Mouse (Mus musculus): ENCODE results near the gene Casq1.

Casq1 gene

DNA sequence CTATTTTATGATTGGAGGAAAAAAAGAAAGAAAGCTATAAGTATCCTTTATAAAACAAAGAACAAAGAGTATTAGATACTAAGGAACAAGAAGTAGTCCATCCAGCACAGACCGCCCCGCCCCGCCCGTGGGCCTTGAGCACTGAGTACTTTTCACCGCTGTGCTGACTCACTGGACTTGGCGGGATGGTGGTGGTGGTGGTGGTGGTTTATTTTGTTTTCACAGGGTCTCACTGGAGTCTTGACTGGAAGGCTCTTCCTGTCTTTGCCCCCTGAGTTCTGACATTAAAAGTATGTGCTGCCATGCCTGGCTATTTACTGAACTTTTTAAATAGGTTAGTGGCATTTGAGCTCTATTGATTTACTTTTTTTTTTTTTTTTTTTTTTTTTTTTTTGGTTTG lies 36.6 kb downstream of the Casq1 start:
- no peak for DNase-seq (ENCODE audit: low read depth in 1 of 2, low spot score in 2 of 2)

DNA sequence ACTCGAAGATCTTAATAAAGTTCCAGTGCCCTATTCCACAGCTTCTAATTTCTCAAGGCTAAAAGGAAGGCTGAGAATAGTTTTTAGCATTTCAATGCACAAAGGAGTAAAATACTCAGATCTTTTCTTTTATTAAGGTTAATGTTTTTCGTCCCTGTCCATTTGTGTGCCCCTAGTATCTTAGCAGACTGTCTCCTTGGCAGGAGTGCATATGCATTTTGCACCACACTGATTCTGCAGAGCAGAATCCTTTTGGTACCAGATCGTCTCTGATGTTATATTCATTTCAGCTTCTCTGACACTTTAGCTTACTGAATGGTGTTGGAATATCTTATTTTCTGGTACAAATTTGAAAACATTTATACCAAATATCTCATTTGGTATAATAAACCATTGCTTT lies 37.9 kb downstream of the Casq1 start:
- no peak for DNase-seq (ENCODE audit: low read depth in 1 of 2, low spot score in 2 of 2)

DNA sequence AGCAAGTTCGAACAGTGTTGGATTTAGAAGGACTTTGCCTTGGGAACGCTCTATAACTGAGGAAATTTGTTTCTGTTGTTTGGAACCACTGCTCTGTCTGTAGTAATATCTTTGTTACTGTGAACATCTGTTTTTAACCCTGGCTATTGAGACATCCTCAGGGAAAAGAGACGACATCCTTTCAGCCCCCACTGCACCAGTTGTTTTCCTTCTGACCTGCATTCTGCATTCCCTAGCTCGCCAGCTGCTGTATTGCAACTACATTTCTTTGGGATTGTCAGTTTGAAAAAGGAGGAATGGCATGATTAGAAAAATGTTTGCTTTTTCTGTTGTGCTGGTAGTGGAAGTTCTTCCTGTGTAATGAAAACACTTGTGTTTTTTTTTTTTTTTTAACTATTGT lies 38.8 kb downstream of the Casq1 start:
- DNase-seq (ENCODE audit: low read depth in 1 of 2, low spot score in 2 of 2) = no peak

DNA sequence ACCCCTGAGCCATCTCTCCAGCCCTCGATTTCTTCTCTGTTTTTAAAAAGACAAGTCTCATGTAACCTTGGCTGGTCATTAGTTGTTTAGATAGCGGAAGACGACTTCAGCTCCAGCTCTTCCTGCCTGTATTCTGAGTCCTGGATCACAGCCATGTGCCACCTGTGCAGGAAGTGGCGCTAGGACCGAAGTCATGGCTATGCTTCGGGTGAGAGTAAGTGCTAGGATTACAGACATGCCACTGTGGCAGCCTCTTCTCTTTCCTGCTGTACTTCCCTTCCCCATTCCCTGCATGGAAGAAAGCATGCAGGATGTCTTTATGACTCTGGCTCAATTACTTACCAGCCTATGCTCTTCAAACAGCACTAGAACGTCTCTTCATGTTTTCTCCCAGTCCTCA lies 40.6 kb downstream of the Casq1 start:
- no peak for DNase-seq (ENCODE audit: low read depth in 1 of 2, low spot score in 2 of 2)

DNA sequence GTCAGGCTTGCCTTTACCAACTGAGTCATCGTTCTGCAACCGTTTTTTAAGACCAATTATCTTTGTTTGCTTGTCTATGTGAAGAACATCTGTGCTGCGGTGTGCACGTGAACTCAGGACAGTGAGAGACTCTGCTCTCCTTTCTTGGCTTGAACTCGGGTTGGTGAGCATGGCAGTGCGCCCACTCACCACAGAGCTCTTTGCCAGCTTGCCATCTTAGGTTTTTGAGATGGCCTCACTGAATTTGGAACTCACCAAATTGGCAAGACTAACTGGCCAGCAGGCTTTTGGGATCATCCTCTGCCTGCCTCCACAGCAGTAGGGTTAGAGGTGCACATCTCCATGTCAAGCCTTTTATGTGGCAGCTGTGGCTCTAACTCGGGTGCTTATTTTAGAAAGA lies 41.9 kb downstream of the Casq1 start:
- no peak for DNase-seq (ENCODE audit: low read depth in 1 of 2, low spot score in 2 of 2)

DNA sequence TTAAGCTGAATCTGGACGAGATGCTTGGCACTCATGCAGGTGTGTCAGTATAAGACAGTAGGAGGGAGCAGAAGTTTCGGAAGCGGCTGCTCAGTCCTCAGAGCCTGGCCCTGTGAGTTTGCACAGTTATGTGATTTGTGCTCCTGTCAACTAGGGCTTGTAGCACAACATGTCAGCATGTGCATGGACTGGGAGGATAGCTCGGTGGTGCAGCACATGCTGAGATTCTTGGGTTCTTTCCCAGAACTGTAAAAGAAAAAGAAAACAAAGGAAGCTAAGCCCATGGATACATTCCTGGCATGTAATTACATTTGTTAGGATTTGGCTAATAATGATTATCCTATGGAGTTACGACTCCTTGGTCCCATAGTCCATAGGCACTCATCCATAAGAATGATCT lies 46.5 kb downstream of the Casq1 start:
- no peak for DNase-seq (ENCODE audit: low read depth in 1 of 2, low spot score in 2 of 2)

DNA sequence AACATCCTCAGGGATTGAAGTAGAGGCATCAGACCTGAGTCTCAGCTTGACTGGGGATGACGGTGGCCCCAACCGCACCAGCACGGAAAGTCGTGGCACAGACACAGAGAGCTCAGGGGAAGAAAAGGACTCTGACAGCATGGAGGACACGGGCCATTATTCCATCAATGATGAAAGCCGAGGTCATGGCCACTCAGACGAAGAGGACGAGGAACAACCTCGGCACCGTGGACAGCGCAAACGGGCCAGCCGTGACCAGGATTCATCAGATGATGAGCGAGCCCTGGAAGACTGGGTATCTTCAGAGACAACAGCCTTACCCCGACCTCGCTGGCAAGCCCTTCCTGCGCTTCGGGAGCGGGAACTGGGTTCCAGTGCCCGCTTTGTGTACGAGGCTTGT lies 47.3 kb downstream of the Casq1 start:
- DNase-seq (ENCODE audit: low read depth in 1 of 2, low spot score in 2 of 2) = no peak

DNA sequence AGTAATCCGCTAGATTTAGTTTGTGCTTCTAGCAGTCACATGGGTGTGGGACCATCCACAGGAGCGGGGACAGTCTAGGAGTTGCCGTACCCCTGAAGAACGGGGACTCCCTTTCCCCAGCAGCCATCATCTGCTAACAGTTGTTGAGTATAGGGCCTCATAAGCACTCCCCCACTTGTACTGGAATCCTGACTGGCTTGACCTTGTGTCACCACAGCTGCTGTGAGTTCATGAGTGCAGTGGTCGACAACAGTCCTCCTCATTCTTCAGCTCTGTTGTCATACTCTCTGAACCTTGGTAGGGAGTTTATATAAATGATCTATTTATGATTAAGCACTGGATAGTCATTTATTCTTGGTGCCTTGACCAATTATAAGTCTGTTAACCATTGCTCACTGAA lies 49.9 kb downstream of the Casq1 start:
- no peak for DNase-seq (ENCODE audit: low read depth in 1 of 2, low spot score in 2 of 2)

DNA sequence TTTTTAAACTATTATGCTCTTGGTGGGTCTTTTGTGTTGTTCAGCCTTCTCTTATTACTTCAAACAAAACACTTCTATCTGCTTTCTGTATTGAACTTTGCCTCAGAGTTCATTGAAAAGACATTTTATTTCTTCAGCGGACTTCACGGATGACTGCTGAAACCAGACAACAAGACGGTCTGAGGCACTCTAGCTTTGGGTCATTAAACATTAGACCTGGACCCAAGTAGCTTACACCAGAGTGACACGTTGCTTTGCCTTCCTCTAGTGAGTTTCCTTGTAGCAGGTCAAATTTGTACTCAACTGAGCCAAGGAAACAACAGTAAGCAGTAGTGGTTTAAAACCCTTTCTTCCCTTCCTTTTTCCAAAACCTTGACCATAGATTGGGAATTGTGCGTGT lies 51.8 kb downstream of the Casq1 start:
- no peak for DNase-seq (ENCODE audit: low read depth in 1 of 2, low spot score in 2 of 2)

DNA sequence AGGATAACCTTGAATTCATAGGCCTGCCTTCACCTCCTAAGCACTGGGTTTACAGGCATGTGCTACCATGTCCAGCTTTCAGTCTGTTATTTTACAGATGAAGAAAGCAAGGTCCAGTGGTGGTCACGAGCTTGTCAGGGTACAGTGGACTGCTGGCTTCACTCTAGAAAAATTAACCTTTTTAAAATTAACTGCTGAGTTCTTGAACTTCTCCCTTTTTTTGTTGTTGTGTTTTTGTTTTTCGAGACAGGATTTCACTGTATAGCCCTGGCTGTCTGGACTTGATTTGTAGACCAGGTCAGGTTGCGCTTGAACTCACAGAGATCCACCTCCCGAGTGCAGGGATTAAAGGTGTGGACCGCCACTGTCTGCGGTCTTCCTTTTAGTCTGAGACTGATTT lies 56.7 kb downstream of the Casq1 start:
- no peak for DNase-seq (ENCODE audit: low read depth in 1 of 2, low spot score in 2 of 2)

DNA sequence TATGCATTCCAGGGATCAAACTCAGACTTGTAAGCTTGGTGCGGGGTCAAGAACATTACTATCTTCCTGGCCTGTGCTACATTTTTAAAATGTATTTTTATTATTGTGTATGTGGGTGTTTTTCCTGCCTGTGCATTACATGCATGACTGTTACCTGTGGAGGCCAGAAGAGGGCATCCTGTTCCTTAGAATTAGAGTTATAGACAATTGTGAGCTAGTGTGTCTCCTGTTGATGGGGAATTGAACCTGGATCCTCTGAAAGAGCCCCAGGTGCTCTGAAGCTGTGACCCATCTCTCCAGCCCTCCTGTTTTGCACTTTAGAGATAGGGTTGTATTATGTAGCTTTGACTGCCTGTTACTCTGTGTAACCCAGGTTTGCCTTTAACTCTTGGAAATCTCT lies 57.7 kb downstream of the Casq1 start:
- DNase-seq (ENCODE audit: low read depth in 1 of 2, low spot score in 2 of 2) = no peak

DNA sequence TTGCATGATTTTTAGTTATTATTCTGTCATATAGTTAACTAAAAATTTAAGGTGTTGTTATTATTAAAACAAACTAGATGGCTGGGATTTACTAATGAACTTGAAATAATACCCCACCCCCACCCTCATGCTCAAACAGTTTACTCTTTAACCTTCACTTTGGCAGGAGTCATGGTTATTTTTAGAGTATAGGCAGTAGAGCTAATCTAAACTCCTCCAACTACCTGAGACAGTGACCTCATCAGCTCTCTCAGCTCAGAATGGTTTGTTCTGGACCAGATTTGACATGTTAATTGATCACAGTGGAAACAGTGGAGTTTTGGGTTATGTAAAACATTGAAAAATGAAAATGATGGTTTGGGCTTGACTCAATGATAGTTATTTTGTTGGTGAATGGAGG lies 59.2 kb downstream of the Casq1 start:
- no peak for DNase-seq (ENCODE audit: low read depth in 1 of 2, low spot score in 2 of 2)

DNA sequence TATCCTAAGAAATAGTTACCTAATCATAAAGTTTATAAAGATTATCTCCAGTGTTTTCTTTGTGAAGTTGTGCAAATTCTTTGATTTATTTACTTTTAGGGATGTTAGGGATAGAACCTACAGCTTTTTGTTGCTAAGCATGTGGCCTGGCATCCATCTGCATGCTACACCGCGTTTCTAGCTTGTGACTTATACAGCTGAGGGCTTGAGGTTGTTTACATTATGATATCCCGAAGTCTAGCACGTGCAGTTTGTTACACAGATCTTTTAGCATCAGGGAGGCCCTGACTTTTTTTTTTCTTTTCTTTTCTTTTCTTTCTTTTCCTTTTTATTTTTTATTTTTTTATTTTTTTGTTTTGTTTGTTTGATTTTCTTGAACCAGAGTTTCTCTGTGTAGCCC lies 59.7 kb downstream of the Casq1 start:
- DNase-seq (ENCODE audit: low read depth in 1 of 2, low spot score in 2 of 2) = no peak
